Mouse (Mus musculus): ENCODE measurements around the gene Pdzrn3.

DNA sequence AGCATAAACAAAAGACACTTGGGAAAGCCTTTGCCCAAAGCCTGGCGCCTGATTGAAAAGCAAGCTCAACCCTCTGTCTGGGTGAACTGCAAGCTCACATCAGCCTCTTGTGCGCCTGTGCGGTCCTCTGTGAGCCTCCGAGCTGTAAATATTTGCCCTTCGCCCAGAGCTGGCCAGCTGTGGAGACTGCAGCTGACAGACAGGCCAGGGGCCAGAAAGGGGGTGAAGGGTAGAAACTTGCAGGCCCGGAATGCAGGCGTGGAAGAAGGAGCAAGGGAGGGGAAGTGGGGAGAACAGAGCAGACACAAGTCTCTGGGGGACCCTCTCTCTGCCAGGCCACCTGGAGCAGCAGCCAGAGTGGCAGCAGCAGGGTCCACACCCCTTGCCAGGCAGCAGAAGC lies 3.0 kb downstream of the Pdzrn3 start:
- TF ChIP-seq EP300 (IDR thresholded peaks at IDR 0.05; ENCODE audit: low read depth in 1 of 2, low read length in 2 of 2) = no peak
- no peak for TF ChIP-seq NELFE (IDR thresholded peaks at IDR 0.05; ENCODE audit: low read depth, low read length)
- no peak for TF ChIP-seq SMC3 (IDR thresholded peaks at IDR 0.05; ENCODE audit: low read depth, low read length)
- no peak for TF ChIP-seq TCF12 (IDR thresholded peaks at IDR 0.05; ENCODE audit: low read depth, low read length)
- no peak for TF ChIP-seq CTCF (IDR thresholded peaks at IDR 0.05 in 2 of 3, conservative IDR thresholded peaks at IDR 0.05 in 1 of 3; ENCODE audit: control insufficient read depth in 1 of 3, insufficient read depth in 1 of 3, low read depth in 2 of 3, low read length in 3 of 3, poor library complexity in 1 of 3, severe bottlenecking in 1 of 3)
- TF ChIP-seq GATA1 (IDR thresholded peaks at IDR 0.05; ENCODE audit: low read depth, low read length) = no peak
- no peak for TF ChIP-seq POLR2A (IDR thresholded peaks at IDR 0.05; ENCODE audit: control insufficient read depth in 1 of 2, insufficient read depth in 1 of 2, low read depth in 1 of 2, low read length in 2 of 2, poor library complexity in 1 of 2)
- TF ChIP-seq HCFC1 (IDR thresholded peaks at IDR 0.05; ENCODE audit: low read depth, low read length) = no peak
- TF ChIP-seq E2F4 (IDR thresholded peaks at IDR 0.05; ENCODE audit: borderline replicate concordance, low read depth, low read length) = no peak
- no peak for TF ChIP-seq CHD1 (IDR thresholded peaks at IDR 0.05; ENCODE audit: low read depth, low read length)
- TF ChIP-seq TAL1 (IDR thresholded peaks at IDR 0.05; ENCODE audit: low read length) = no peak
- no peak for TF ChIP-seq POLR2AphosphoS2 (IDR thresholded peaks at IDR 0.05; ENCODE audit: low read length)
